Comparison of ENCODE assay signal across 29 mouse cellular contexts in genomic region chr9:50324355-50325225, GRCm38 (mm10). TPM values are rescaled to one million over a fixed set of nuclear protein-coding genes. Genes with fewer than 3 reads are reported as not detected.
A peak's percentile ranks its signal among the peaks of the same experiment; 100 is the strongest.
DNase-seq lines count a peak whose midpoint lies in the region; ATAC-seq lines count a peak whose summit lies in the region.
"Had no signal": no experiment of that assay in that cellular context is flagged by ENCODE, and none has a peak within 500 bp of the region (broad histone marks: within the 10 kb centered on the region; RNA-seq: fewer than 3 reads in every experiment).

No protein-coding gene starts in this region.

- H3K27me3 ChIP-seq in intestine, embryonic 15.5 days (replicated peaks), result no peaks in the 10 kb centered on the region
- no peaks in the 10 kb centered on the region for H3K27me3 ChIP-seq in forebrain, embryonic 13.5 days
- H3K27me3 ChIP-seq: embryonic facial prominence, embryonic 12.5 days; forebrain, embryonic 15.5 days; heart, embryonic 12.5 days; limb, embryonic 12.5 days; lung, embryonic 15.5 days had no signal

- peak; percentile 9 for DNase-seq in 3T3-L1 (ENCODE audit: low read depth, low spot score)
- DNase-seq in CD4-positive, CD25-positive, alpha-beta regulatory T cell, adult 2 months (ENCODE audit: low read depth, low spot score), result peak; percentile 61
- DNase-seq in cerebellum, postnatal 10 days, result no peak
- no peak for DNase-seq in MN1 (ENCODE audit: low spot score)
- DNase-seq: adrenal gland, postnatal 14 days; B cell, adult 2 months; cerebellum, adult 11-12 months; cerebellum, postnatal 14 days; gastrocnemius, postnatal 25 days; heart, adult 18-20 months; heart, postnatal 4 days; kidney, adult 2 months; kidney, postnatal 4 days; right cerebral cortex, postnatal 25 days; thymus, adult 18-20 months; thymus, postnatal 36 days had no signal

- ATAC-seq in activated CD4-positive, CD25-positive, alpha-beta regulatory T cell, adult 4 months, result peak; percentile 93
- peak; percentile 93 for ATAC-seq in inflammation-experienced regulatory T-cells, adult 6 months
- ATAC-seq in intestine, embryonic 15.5 days, result no peak
- ATAC-seq in forebrain, embryonic 13.5 days, result no peak
- ATAC-seq: forebrain, embryonic 15.5 days had no signal

- no peak overlapping the region for H3K4me2 ChIP-seq in intestine, embryonic 15.5 days (replicated peaks)
- no peak overlapping the region for H3K4me2 ChIP-seq in forebrain, embryonic 13.5 days
- H3K4me2 ChIP-seq: embryonic facial prominence, embryonic 12.5 days; forebrain, embryonic 15.5 days; heart, embryonic 12.5 days; hindbrain, embryonic 14.5 days; limb, embryonic 12.5 days; liver, embryonic 11.5 days; lung, embryonic 15.5 days; midbrain, embryonic 11.5 days had no signal

- no peak overlapping the region for H3K9ac ChIP-seq in intestine, embryonic 15.5 days
- no peak overlapping the region for H3K9ac ChIP-seq in forebrain, embryonic 13.5 days
- H3K9ac ChIP-seq: embryonic facial prominence, embryonic 12.5 days; forebrain, embryonic 15.5 days; heart, embryonic 12.5 days; hindbrain, embryonic 14.5 days; limb, embryonic 12.5 days; lung, embryonic 15.5 days had no signal

- H3K4me3 ChIP-seq in intestine, embryonic 15.5 days (replicated peaks), result no peak overlapping the region
- no peak overlapping the region for H3K4me3 ChIP-seq in forebrain, embryonic 13.5 days
- H3K4me3 ChIP-seq: embryonic facial prominence, embryonic 12.5 days; forebrain, embryonic 15.5 days; heart, embryonic 12.5 days; limb, embryonic 12.5 days; lung, embryonic 15.5 days had no signal

- no peaks in the 10 kb centered on the region for H3K36me3 ChIP-seq in intestine, embryonic 15.5 days
- H3K36me3 ChIP-seq in forebrain, embryonic 13.5 days (ENCODE audit: poor library complexity, severe bottlenecking), result no peaks in the 10 kb centered on the region
- H3K36me3 ChIP-seq: embryonic facial prominence, embryonic 12.5 days; forebrain, embryonic 15.5 days; heart, embryonic 12.5 days; limb, embryonic 12.5 days; lung, embryonic 15.5 days had no signal

- no peaks in the 10 kb centered on the region for H3K4me1 ChIP-seq in intestine, embryonic 15.5 days (replicated peaks)
- no peaks in the 10 kb centered on the region for H3K4me1 ChIP-seq in forebrain, embryonic 13.5 days
- H3K4me1 ChIP-seq: embryonic facial prominence, embryonic 12.5 days; forebrain, embryonic 15.5 days; heart, embryonic 12.5 days; limb, embryonic 12.5 days; lung, embryonic 15.5 days had no signal

- H3K9me3 ChIP-seq in intestine, embryonic 15.5 days, result no peaks in the 10 kb centered on the region
- H3K9me3 ChIP-seq in forebrain, embryonic 13.5 days (replicated peaks), result 0 out of 2 replicates have a peak, but pooled peaks cover 8% of the 10 kb centered on the region
- H3K9me3 ChIP-seq: embryonic facial prominence, embryonic 12.5 days; forebrain, embryonic 15.5 days; lung, embryonic 15.5 days had no signal

- WGBS in intestine, embryonic 15.5 days, result 77% methylated on average over 9 of the region's 9 CpGs
- 93% methylated on average over 9 of the region's 9 CpGs for WGBS in forebrain, embryonic 13.5 days

- no peak overlapping the region for H3K27ac ChIP-seq in intestine, embryonic 15.5 days
- H3K27ac ChIP-seq in forebrain, embryonic 13.5 days, result no peak overlapping the region
- H3K27ac ChIP-seq: embryonic facial prominence, embryonic 12.5 days; forebrain, embryonic 15.5 days; hindbrain, embryonic 14.5 days; limb, embryonic 12.5 days; lung, embryonic 15.5 days; stomach, postnatal 0 days had no signal

RNA-seq across cellular contexts. Expression of gene Rpl10-ps3, which starts 20.2 kb away (rescaled TPM):
- polyA plus RNA-seq in activated CD4-positive, CD25-positive, alpha-beta regulatory T cell, adult 4 months (2017; shearing (Covaris generic)), result 100 to 1,000 TPM; 286 to 599 TPM
- polyA plus RNA-seq in inflammation-experienced regulatory T-cells, adult 6 months (2017; shearing (Covaris generic)), result 100 to 1,000 TPM; 254 to 551 (median 478) TPM
- 292 and 375 TPM in 2 replicates for polyA plus RNA-seq in intestine, embryonic 15.5 days (2015; fragmentation: Nextera tagmentation; extraction: Ambion mirVana)
- polyA plus RNA-seq in forebrain, embryonic 13.5 days (2015; fragmentation: Nextera tagmentation; extraction: Ambion mirVana), result 167 and 177 TPM in 2 replicates

Comparison
In these comparisons a context has a peak if more than half of its experiments do, and no peak if none do; other contexts are left out.
1. DNase-seq: peak in 3T3-L1 (single experiment) and CD4-positive, CD25-positive, alpha-beta regulatory T cell, adult 2 months (single experiment); none in cerebellum, postnatal 10 days (0 of 2) and MN1 (single experiment).
2. ATAC-seq: peak in activated CD4-positive, CD25-positive, alpha-beta regulatory T cell, adult 4 months (single experiment) and inflammation-experienced regulatory T-cells, adult 6 months (single experiment); none in intestine, embryonic 15.5 days (single experiment) and forebrain, embryonic 13.5 days (single experiment).